Mouse (Mus musculus): ENCODE data around the gene Chl1. TPM values are rescaled to one million over a fixed set of nuclear protein-coding genes. Genes with fewer than 3 reads are reported as not detected.

The Chl1 gene
- total and polyA plus RNA-seq, 2 experiments from 2014 or later, result 3.2 TPM; not detected in 1

DNA sequence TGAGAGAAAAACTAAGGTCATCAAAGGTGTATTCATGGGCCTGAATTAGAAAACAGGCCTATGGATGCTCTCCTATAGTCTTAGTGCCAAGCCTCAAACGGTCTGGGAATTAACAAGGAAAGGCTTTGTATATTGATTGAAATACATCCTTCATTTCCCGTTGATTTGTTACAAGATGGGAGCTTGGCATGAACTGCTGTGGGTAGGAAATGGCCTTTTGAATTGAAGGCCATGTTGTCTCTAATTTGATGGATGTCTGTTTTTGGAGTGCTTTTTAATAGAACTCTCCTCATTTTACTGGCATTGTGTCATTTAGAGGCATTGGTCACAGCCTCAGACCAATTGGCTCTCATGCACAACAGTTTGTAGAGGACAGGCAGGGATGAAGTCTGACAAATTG lies 49.0 kb downstream of the Chl1 start:
- TF ChIP-seq EP300 (IDR thresholded peaks at IDR 0.05; ENCODE audit: low read depth) (no peak), CTCF (IDR thresholded peaks at IDR 0.05; ENCODE audit: low read depth) (no peak)
- Histone ChIP-seq H3K4me1 (ENCODE audit: control insufficient read depth, insufficient read depth) (peaks cover 3% of the 10 kb centered on the region; the same call in 1 of the 2 replicates), H3K9ac (replicated peaks; ENCODE audit: low read depth, low read length) (no peak overlapping the region), H3K36me3 (replicated peaks; ENCODE audit: control insufficient read depth, insufficient read depth, low read length) (no peaks in the 10 kb centered on the region), H3K4me2 (ENCODE audit: low read depth, low read length) (no peak overlapping the region), H3K4me3 (ENCODE audit: low read depth, low read length) (no peak overlapping the region), H3K27me3 (ENCODE audit: control insufficient read depth, insufficient read depth, low read length) (no peaks in the 10 kb centered on the region), H3K9me3 (replicated peaks; ENCODE audit: control insufficient read depth, low read length) (no peaks in the 10 kb centered on the region), H3K27ac (ENCODE audit: low read depth) (no peak overlapping the region)
- ATAC-seq (ENCODE audit: insufficient read depth, low read depth) (no peak), DNase-seq (ENCODE audit: low spot score) (no peak)
- WGBS, result 75% methylated on average over 2 of the region's 2 CpGs

DNA sequence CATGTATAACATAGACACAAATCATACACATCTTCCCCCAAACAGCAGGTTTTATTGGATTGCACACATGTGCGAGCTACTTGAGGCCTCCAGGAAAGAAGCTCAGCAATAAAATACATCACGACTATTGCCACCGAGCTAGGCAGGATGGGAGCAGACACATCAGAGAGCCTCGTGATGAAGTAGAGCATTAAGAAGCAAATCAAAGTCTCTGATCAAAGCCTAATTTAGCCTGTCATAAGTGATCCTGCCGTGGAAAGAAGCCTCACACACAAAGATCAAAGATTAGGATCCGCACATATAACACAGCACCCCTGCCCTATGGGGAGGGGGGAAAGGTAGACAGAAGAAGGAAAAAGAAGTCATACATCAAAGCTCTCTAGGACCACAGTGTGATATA lies 54.4 kb downstream of the Chl1 start:
- H3K4me3 ChIP-seq (ENCODE audit: low read depth, low read length), result no peak overlapping the region
- no peak overlapping the region for H3K9ac ChIP-seq (replicated peaks; ENCODE audit: low read depth, low read length)
- H3K36me3 ChIP-seq (replicated peaks; ENCODE audit: control insufficient read depth, insufficient read depth, low read length), result no peaks in the 10 kb centered on the region
- H3K4me2 ChIP-seq (ENCODE audit: low read depth, low read length), result no peak overlapping the region
- H3K27me3 ChIP-seq (ENCODE audit: control insufficient read depth, insufficient read depth, low read length), result no peaks in the 10 kb centered on the region
- no peaks in the 10 kb centered on the region for H3K4me1 ChIP-seq (ENCODE audit: control insufficient read depth, insufficient read depth)
- TF ChIP-seq CTCF (IDR thresholded peaks at IDR 0.05; ENCODE audit: low read depth) (no peak), EP300 (IDR thresholded peaks at IDR 0.05; ENCODE audit: low read depth) (no peak)
- H3K27ac ChIP-seq (ENCODE audit: low read depth), result no peak overlapping the region
- DNase-seq (ENCODE audit: low spot score) (no peak), ATAC-seq (ENCODE audit: insufficient read depth, low read depth) (no peak)
- no peaks in the 10 kb centered on the region for H3K9me3 ChIP-seq (replicated peaks; ENCODE audit: control insufficient read depth, low read length)
- 66% methylated on average over 6 of the region's 6 CpGs for WGBS

DNA sequence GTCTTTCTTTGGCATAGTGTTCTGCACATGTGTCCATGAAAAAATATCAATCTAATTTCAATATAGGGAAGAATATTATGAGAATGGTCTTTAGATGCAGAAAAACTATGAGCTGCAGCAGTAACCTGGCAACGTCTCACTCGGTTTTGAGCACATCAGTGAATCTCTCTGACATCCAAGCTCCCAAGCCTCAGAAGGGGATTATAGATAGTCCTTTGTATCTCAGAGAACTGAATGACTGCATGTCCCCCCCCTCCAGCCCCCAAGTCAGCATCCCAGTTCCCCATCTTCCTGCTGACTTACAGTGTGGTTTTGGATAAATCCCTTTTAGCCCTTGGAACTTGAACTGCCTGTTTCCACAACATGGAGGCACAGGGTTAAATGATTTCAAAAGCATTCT lies 56.9 kb downstream of the Chl1 start:
- Histone ChIP-seq H3K27ac (ENCODE audit: low read depth) (no peak overlapping the region), H3K27me3 (ENCODE audit: control insufficient read depth, insufficient read depth, low read length) (no peaks in the 10 kb centered on the region), H3K9me3 (replicated peaks; ENCODE audit: control insufficient read depth, low read length) (no peaks in the 10 kb centered on the region), H3K4me1 (ENCODE audit: control insufficient read depth, insufficient read depth) (no peaks in the 10 kb centered on the region), H3K9ac (replicated peaks; ENCODE audit: low read depth, low read length) (no peak overlapping the region), H3K4me3 (ENCODE audit: low read depth, low read length) (no peak overlapping the region), H3K4me2 (ENCODE audit: low read depth, low read length) (no peak overlapping the region), H3K36me3 (replicated peaks; ENCODE audit: control insufficient read depth, insufficient read depth, low read length) (no peaks in the 10 kb centered on the region)
- TF ChIP-seq CTCF (IDR thresholded peaks at IDR 0.05; ENCODE audit: low read depth), result no peak
- TF ChIP-seq EP300 (IDR thresholded peaks at IDR 0.05; ENCODE audit: low read depth), result no peak
- DNase-seq (ENCODE audit: low spot score), result no peak
- 58% methylated on average over 2 of the region's 2 CpGs for WGBS
- no peak for ATAC-seq (ENCODE audit: insufficient read depth, low read depth)

DNA sequence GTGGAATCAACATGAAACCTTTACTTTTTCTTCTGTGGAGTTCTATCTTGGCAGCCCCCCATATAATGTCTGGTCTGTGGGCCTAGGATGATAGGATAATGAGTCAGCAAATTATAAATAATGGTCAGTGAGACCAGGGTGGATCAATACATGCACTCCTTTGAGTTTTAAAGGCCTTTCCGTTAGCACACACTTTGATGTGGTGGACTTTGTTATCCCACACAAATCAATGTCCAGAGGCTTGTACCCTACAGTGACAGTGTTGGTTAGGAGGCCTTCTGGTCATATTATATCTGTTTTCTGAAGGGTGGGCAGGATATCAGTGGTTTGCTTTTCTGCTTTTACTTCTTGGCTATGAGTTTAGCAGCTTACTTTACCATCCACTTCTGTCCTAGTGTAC lies 62.3 kb downstream of the Chl1 start:
- TF ChIP-seq CTCF (IDR thresholded peaks at IDR 0.05; ENCODE audit: low read depth) (no peak), EP300 (IDR thresholded peaks at IDR 0.05; ENCODE audit: low read depth) (no peak)
- H3K27ac ChIP-seq (ENCODE audit: low read depth), result no peak overlapping the region
- no peaks in the 10 kb centered on the region for H3K4me1 ChIP-seq (ENCODE audit: control insufficient read depth, insufficient read depth)
- H3K4me2 ChIP-seq (ENCODE audit: low read depth, low read length), result no peak overlapping the region
- H3K4me3 ChIP-seq (ENCODE audit: low read depth, low read length), result no peak overlapping the region
- no peaks in the 10 kb centered on the region for H3K36me3 ChIP-seq (replicated peaks; ENCODE audit: control insufficient read depth, insufficient read depth, low read length)
- no peaks in the 10 kb centered on the region for H3K27me3 ChIP-seq (ENCODE audit: control insufficient read depth, insufficient read depth, low read length)
- ATAC-seq (ENCODE audit: insufficient read depth, low read depth), result no peak
- H3K9ac ChIP-seq (replicated peaks; ENCODE audit: low read depth, low read length), result no peak overlapping the region
- DNase-seq (ENCODE audit: low spot score), result no peak
- H3K9me3 ChIP-seq (replicated peaks; ENCODE audit: control insufficient read depth, low read length), result no peaks in the 10 kb centered on the region
- 42% methylated on average over 1 of the region's 1 CpGs for WGBS

DNA sequence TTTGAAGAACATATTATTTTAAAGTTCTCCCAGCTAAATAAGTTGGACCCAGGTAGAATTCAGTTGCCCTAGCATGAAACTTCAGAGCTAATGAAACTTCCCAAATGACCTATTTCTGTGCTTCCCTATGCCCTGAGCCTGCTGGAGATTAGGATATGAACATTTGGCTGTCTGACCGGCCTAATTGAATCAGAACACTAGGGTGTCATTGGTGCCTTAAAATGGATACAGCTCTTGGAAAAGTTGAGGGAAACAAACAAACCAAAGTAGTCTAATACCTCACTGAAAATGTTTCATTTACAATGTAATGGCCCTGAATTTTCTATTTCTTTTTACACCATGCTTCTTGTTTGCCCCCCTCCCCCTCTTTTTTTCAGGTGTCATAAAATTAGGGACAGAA lies 73.8 kb downstream of the Chl1 start:
- 75% methylated on average over 1 of the region's 1 CpGs for WGBS
- Histone ChIP-seq H3K4me3 (ENCODE audit: low read depth, low read length) (no peak overlapping the region), H3K27me3 (ENCODE audit: control insufficient read depth, insufficient read depth, low read length) (no peaks in the 10 kb centered on the region), H3K9ac (replicated peaks; ENCODE audit: low read depth, low read length) (no peak overlapping the region), H3K4me2 (ENCODE audit: low read depth, low read length) (no peak overlapping the region), H3K36me3 (replicated peaks; ENCODE audit: control insufficient read depth, insufficient read depth, low read length) (no peaks in the 10 kb centered on the region), H3K4me1 (ENCODE audit: control insufficient read depth, insufficient read depth) (peaks cover 5% of the 10 kb centered on the region; the same call in 1 of the 2 replicates), H3K27ac (ENCODE audit: low read depth) (no peak overlapping the region), H3K9me3 (replicated peaks; ENCODE audit: control insufficient read depth, low read length) (no peaks in the 10 kb centered on the region)
- DNase-seq (ENCODE audit: low spot score), result no peak
- no peak for TF ChIP-seq EP300 (IDR thresholded peaks at IDR 0.05; ENCODE audit: low read depth)
- no peak for TF ChIP-seq CTCF (IDR thresholded peaks at IDR 0.05; ENCODE audit: low read depth)
- no peak for ATAC-seq (ENCODE audit: insufficient read depth, low read depth)

GRCm38 (mm10) chr6:103585667-103586066 lies 75.3 kb downstream of the Chl1 start:
- whole genome bisulfite sequencing, result 50% methylated on average over 1 of the region's 1 CpGs
- peaks cover 5% of the 10 kb centered on the region; the same call in 1 of the 2 replicates for H3K4me1 ChIP-seq (ENCODE audit: control insufficient read depth, insufficient read depth)
- no peak overlapping the region for H3K9ac ChIP-seq (replicated peaks; ENCODE audit: low read depth, low read length)
- DNase-seq (ENCODE audit: low spot score), result no peak
- H3K4me2 ChIP-seq (ENCODE audit: low read depth, low read length), result no peak overlapping the region
- H3K36me3 ChIP-seq (replicated peaks; ENCODE audit: control insufficient read depth, insufficient read depth, low read length), result no peaks in the 10 kb centered on the region
- TF ChIP-seq CTCF (IDR thresholded peaks at IDR 0.05; ENCODE audit: low read depth) (no peak), EP300 (IDR thresholded peaks at IDR 0.05; ENCODE audit: low read depth) (no peak)
- no peaks in the 10 kb centered on the region for H3K9me3 ChIP-seq (replicated peaks; ENCODE audit: control insufficient read depth, low read length)
- H3K27ac ChIP-seq (ENCODE audit: low read depth), result no peak overlapping the region
- H3K27me3 ChIP-seq (ENCODE audit: control insufficient read depth, insufficient read depth, low read length), result no peaks in the 10 kb centered on the region
- no peak overlapping the region for H3K4me3 ChIP-seq (ENCODE audit: low read depth, low read length)
- ATAC-seq (ENCODE audit: insufficient read depth, low read depth), result no peak
